Mouse (Mus musculus): Measurements from ENCODE around the gene Arl15. TPM values are rescaled to one million over a fixed set of nuclear protein-coding genes. Genes with fewer than 3 reads are reported as not detected.

Arl15 gene
- total and polyA plus RNA-seq, 2 experiments from 2014 or later: 13.6 to 32.6 TPM

DNA sequence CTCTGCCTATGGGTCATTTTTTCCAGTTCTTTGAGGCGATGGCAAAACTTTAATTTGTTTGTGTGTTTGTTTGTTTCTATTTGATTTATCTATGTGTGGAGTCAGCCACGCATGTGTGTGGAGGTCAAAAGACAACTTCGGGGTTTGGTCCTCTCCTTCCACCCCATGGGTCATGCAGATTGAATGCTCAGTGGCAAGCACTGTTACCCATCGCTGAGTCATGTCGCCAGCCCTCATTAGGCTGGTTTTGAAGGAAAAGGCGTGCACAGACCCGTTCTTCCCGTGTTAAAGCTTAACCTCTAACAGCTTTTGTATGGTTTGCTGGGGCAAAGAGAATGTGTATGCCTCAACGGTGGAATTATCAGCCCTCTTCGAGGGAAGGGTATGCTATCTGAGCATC, 315.1 kb downstream of the Arl15 start:
- no peak overlapping the region for H3K9ac ChIP-seq (replicated peaks; ENCODE audit: low read length)
- no peak overlapping the region for H3K4me2 ChIP-seq (ENCODE audit: low read depth, low read length)
- no peaks in the 10 kb centered on the region for H3K4me1 ChIP-seq (ENCODE audit: insufficient read depth, low read length)
- no peaks in the 10 kb centered on the region for H3K9me3 ChIP-seq (ENCODE audit: low read length)
- no peak for ATAC-seq
- WGBS: 83% methylated on average over 10 of the region's 10 CpGs
- no peaks in the 10 kb centered on the region for H3K27me3 ChIP-seq (ENCODE audit: insufficient read depth, low read length)
- no peaks in the 10 kb centered on the region for H3K36me3 ChIP-seq (ENCODE audit: insufficient read depth, low read length)
- no peak overlapping the region for H3K27ac ChIP-seq
- no peak overlapping the region for H3K4me3 ChIP-seq (ENCODE audit: low read length)
- no peak for DNase-seq (ENCODE audit: low spot score)
- TF ChIP-seq CTCF (IDR thresholded peaks at IDR 0.05; ENCODE audit: low read depth): no peak

GRCm38 (mm10) chr13:114109845-114110244, 315.5 kb downstream of the Arl15 start:
- Histone ChIP-seq H3K27ac (no peak overlapping the region), H3K4me1 (ENCODE audit: insufficient read depth, low read length) (no peaks in the 10 kb centered on the region)
- no peak for DNase-seq (ENCODE audit: low spot score)

GRCm38 (mm10) chr13:114113516-114113915, 319.2 kb downstream of the Arl15 start:
- H3K4me1 ChIP-seq (ENCODE audit: insufficient read depth, low read length): no peaks in the 10 kb centered on the region
- H3K36me3 ChIP-seq (ENCODE audit: insufficient read depth, low read length): no peaks in the 10 kb centered on the region

More at GRCm38 (mm10) chr13:114109845-114110244, 315.5 kb downstream of the Arl15 start:
- H3K36me3 ChIP-seq (ENCODE audit: insufficient read depth, low read length): no peaks in the 10 kb centered on the region
- TF ChIP-seq CTCF (IDR thresholded peaks at IDR 0.05; ENCODE audit: low read depth): no peak
- no peaks in the 10 kb centered on the region for H3K9me3 ChIP-seq (ENCODE audit: low read length)
- no peak for ATAC-seq
- no peaks in the 10 kb centered on the region for H3K27me3 ChIP-seq (ENCODE audit: insufficient read depth, low read length)
- H3K9ac ChIP-seq (replicated peaks; ENCODE audit: low read length): no peak overlapping the region
- no peak overlapping the region for H3K4me2 ChIP-seq (ENCODE audit: low read depth, low read length)
- no peak overlapping the region for H3K4me3 ChIP-seq (ENCODE audit: low read length)
- WGBS: 25% methylated on average over 4 of the region's 4 CpGs

GRCm38 (mm10) chr13:114114586-114114985, 320.3 kb downstream of the Arl15 start:
- Histone ChIP-seq H3K27me3 (ENCODE audit: insufficient read depth, low read length) (no peaks in the 10 kb centered on the region), H3K4me1 (ENCODE audit: insufficient read depth, low read length) (no peaks in the 10 kb centered on the region), H3K4me2 (ENCODE audit: low read depth, low read length) (no peak overlapping the region), H3K9me3 (ENCODE audit: low read length) (no peaks in the 10 kb centered on the region), H3K4me3 (ENCODE audit: low read length) (no peak overlapping the region), H3K27ac (no peak overlapping the region), H3K36me3 (ENCODE audit: insufficient read depth, low read length) (no peaks in the 10 kb centered on the region), H3K9ac (replicated peaks; ENCODE audit: low read length) (no peak overlapping the region)
- no peak for ATAC-seq
- WGBS: 92% methylated on average over 12 of the region's 12 CpGs
- TF ChIP-seq CTCF (IDR thresholded peaks at IDR 0.05; ENCODE audit: low read depth): no peak
- DNase-seq (ENCODE audit: low spot score): no peak

More at GRCm38 (mm10) chr13:114113516-114113915, 319.2 kb downstream of the Arl15 start:
- H3K4me2 ChIP-seq (ENCODE audit: low read depth, low read length): no peak overlapping the region
- H3K4me3 ChIP-seq (ENCODE audit: low read length): no peak overlapping the region
- H3K27me3 ChIP-seq (ENCODE audit: insufficient read depth, low read length): no peaks in the 10 kb centered on the region
- DNase-seq (ENCODE audit: low spot score) (no peak), ATAC-seq (no peak)
- 72% methylated on average over 2 of the region's 2 CpGs for WGBS
- no peak for TF ChIP-seq CTCF (IDR thresholded peaks at IDR 0.05; ENCODE audit: low read depth)
- H3K9me3 ChIP-seq (ENCODE audit: low read length): no peaks in the 10 kb centered on the region
- H3K27ac ChIP-seq: no peak overlapping the region
- no peak overlapping the region for H3K9ac ChIP-seq (replicated peaks; ENCODE audit: low read length)

DNA sequence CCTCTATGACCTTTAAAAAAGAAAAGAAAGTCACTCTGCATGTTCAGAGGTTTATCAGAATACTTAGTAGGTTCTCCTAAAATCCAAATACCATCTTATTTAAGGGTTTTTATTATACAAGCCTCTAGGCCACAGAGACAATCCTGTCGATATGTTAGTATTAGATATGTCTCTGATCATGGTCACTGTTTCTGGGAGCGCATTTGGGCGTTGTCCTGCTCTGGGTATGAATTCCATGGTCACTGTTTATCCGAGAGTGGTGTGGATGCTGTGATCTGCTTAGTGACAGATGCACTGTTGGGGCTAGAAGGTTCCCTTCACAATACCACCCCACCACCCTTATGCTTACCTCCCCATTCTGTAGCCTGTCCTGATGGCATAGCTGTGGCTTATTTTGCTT, 320.8 kb downstream of the Arl15 start:
- Histone ChIP-seq H3K4me2 (ENCODE audit: low read depth, low read length) (no peak overlapping the region), H3K27ac (no peak overlapping the region), H3K9me3 (ENCODE audit: low read length) (no peaks in the 10 kb centered on the region), H3K4me1 (ENCODE audit: insufficient read depth, low read length) (no peaks in the 10 kb centered on the region), H3K27me3 (ENCODE audit: insufficient read depth, low read length) (no peaks in the 10 kb centered on the region), H3K4me3 (ENCODE audit: low read length) (no peak overlapping the region), H3K36me3 (ENCODE audit: insufficient read depth, low read length) (no peaks in the 10 kb centered on the region), H3K9ac (replicated peaks; ENCODE audit: low read length) (no peak overlapping the region)
- ATAC-seq: no peak
- TF ChIP-seq CTCF (IDR thresholded peaks at IDR 0.05; ENCODE audit: low read depth): no peak
- WGBS: 95% methylated on average over 4 of the region's 4 CpGs
- no peak for DNase-seq (ENCODE audit: low spot score)

DNA sequence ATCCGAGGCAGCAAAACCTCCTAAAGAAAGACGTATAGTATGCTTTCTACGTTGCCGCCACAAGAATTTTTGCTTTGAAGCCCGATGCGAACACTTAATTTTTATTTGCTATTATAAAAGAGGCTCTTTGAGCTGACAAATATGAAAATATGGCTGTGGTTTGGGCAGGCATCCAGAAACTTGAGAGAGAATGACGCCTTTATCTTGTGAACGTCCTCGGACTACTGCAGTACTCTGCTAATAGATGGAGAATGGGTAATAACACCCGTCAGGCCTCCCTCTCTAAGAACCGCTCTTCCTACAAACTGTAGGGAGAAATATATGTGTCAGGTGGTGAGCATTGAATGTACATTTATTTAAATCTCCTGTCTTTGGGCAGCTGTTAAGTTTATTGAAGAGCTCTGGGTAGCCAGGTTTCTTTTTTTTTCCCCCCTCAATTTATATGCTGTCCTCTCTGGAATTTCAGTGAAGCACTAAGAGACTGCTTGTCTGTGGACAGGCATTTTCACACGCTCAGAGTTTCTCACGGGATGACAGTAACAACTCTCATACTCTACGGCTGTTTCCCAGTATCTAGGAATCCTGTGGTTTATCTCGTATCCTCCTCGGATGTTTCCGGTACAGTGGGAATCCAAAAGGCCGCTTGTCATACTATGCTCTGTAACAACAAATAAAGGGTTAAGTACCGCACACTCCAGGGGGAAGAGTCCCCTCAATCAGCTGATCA, 324.0 kb downstream of the Arl15 start:
- DNase-seq (ENCODE audit: low spot score) (no peak), ATAC-seq (no peak)
- Histone ChIP-seq H3K27me3 (ENCODE audit: insufficient read depth, low read length) (no peaks in the 10 kb centered on the region), H3K4me2 (ENCODE audit: low read depth, low read length) (no peak overlapping the region), H3K4me1 (ENCODE audit: insufficient read depth, low read length) (no peaks in the 10 kb centered on the region), H3K27ac (no peak overlapping the region), H3K4me3 (ENCODE audit: low read length) (no peak overlapping the region), H3K36me3 (ENCODE audit: insufficient read depth, low read length) (no peaks in the 10 kb centered on the region), H3K9me3 (ENCODE audit: low read length) (no peaks in the 10 kb centered on the region), H3K9ac (replicated peaks; ENCODE audit: low read length) (no peak overlapping the region)
- TF ChIP-seq CTCF (IDR thresholded peaks at IDR 0.05; ENCODE audit: low read depth): no peak
- 79% methylated on average over 19 of the region's 19 CpGs for whole genome bisulfite sequencing

GRCm38 (mm10) chr13:114119816-114120215, 325.5 kb downstream of the Arl15 start:
- Histone ChIP-seq H3K9me3 (ENCODE audit: low read length) (no peaks in the 10 kb centered on the region), H3K27me3 (ENCODE audit: insufficient read depth, low read length) (no peaks in the 10 kb centered on the region), H3K4me1 (ENCODE audit: insufficient read depth, low read length) (no peaks in the 10 kb centered on the region), H3K4me3 (ENCODE audit: low read length) (no peak overlapping the region), H3K36me3 (ENCODE audit: insufficient read depth, low read length) (no peaks in the 10 kb centered on the region), H3K4me2 (ENCODE audit: low read depth, low read length) (no peak overlapping the region), H3K9ac (replicated peaks; ENCODE audit: low read length) (no peak overlapping the region), H3K27ac (no peak overlapping the region)
- DNase-seq (ENCODE audit: low spot score) (no peak), ATAC-seq (no peak)
- no peak for TF ChIP-seq CTCF (IDR thresholded peaks at IDR 0.05; ENCODE audit: low read depth)
- 93% methylated on average over 4 of the region's 4 CpGs for WGBS

Measured in hindbrain, postnatal 0 days (tissue).